Mouse (Mus musculus): Measurements from ENCODE around the gene Dydc1. TPM values are rescaled to one million over a fixed set of nuclear protein-coding genes. Genes with fewer than 3 reads are reported as not detected.
"Not testable (repeated sequence)": the region's sequence is repeated elsewhere in the genome, so short reads cannot be mapped to it uniquely, and the experiment has no call there.

Dydc1 gene
- polyA plus RNA-seq, 1 experiment from 2014 or later: not detected

DNA sequence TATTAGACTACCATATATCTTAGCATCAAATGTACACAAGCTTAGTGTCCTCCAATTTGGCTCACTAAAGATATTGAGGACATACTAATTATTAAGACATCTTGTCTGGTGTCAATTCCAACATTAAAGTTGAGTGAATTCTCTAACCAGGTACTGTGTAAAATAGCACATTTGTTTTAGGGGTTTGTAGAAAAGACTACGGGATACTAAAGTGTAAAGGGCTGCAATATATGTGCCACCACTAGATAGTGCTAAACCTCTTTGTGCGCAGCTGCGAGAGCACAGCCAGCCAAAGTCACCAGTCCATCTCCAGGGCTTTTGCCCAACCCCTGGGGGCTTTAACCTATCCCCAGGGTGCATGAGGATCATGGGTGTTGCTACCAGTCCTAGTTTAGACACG lies 19.5 kb upstream of the Dydc1 start:
- not testable (repeated sequence) for ATAC-seq (ENCODE audit: extremely low read depth, insufficient number of reproducible peaks, low FRiP score, low TSS enrichment); H3K4me3 ChIP-seq; H3K4me1 ChIP-seq; H3K36me3 ChIP-seq; H3K4me2 ChIP-seq; H3K27ac ChIP-seq (replicated peaks); H3K27me3 ChIP-seq (replicated peaks); H3K9ac ChIP-seq; H3K9me3 ChIP-seq
- 48% methylated on average over 3 of the region's 4 CpGs for WGBS

DNA sequence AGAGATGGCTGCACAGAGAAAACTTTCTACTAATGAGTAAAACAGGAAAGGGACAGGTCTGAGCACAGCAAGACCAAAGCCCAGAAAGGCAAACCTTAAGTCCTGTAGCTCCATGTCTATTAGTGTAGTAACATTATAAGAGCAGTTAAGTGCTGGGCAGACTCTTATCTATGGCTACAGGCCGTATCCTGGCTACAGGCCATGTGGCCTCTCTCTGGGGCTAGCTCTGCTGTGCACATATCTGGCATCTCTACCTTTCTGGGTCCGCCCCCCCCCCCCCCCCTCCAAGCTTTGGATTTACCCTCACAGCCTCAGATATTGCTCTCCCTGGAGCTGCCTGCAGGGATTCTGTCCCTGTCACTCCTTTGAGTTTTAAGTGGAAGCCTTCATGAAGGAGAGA lies 7.5 kb upstream of the Dydc1 start:
- no peak; the same call in 1 of the 2 replicates for ATAC-seq (ENCODE audit: extremely low read depth, insufficient number of reproducible peaks, low FRiP score, low TSS enrichment)
- 0% methylated on average over 2 of the region's 2 CpGs for WGBS
- H3K27ac ChIP-seq (replicated peaks): 0 out of 2 replicates have a peak overlapping the region, but pooled peaks have one; percentile 39
- H3K36me3 ChIP-seq: no peaks in the 10 kb centered on the region
- no peaks in the 10 kb centered on the region for H3K27me3 ChIP-seq (replicated peaks)
- no peak overlapping the region for H3K4me3 ChIP-seq
- H3K9me3 ChIP-seq: no peaks in the 10 kb centered on the region
- peaks cover 13% of the 10 kb centered on the region for H3K4me1 ChIP-seq
- no peak overlapping the region for H3K9ac ChIP-seq
- H3K4me2 ChIP-seq: no peak overlapping the region

DNA sequence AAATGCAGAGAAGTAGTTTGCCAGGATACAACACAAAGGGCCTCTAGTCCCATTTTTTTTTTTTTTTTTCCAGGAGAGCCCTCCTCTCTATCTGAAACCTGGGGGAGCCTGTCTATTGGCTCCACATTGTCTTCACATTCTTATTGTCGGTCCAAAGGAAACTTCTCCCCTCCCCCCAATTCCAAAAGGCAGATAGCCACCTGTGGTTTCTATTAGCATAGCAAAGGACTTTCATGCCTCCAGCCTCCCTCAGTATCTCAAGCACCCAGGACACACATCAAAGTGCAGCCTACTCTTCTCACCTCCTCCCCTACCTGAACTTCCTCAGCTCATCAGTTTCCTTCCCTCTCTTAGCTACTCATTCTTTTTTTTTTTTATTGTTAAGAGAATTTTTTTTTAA lies 6.3 kb upstream of the Dydc1 start:
- H3K27me3 ChIP-seq (replicated peaks): 0 out of 2 replicates have a peak, but pooled peaks cover under 1% of the 10 kb centered on the region
- no peak for ATAC-seq (ENCODE audit: extremely low read depth, insufficient number of reproducible peaks, low FRiP score, low TSS enrichment)
- no peaks in the 10 kb centered on the region for H3K36me3 ChIP-seq
- H3K4me3 ChIP-seq: no peak overlapping the region
- no peak overlapping the region for H3K9ac ChIP-seq
- H3K4me2 ChIP-seq: no peak overlapping the region
- no peaks in the 10 kb centered on the region for H3K9me3 ChIP-seq
- H3K27ac ChIP-seq (replicated peaks): no peak overlapping the region
- 16% methylated on average over 1 of the region's 1 CpGs for WGBS
- peaks cover 13% of the 10 kb centered on the region for H3K4me1 ChIP-seq

DNA sequence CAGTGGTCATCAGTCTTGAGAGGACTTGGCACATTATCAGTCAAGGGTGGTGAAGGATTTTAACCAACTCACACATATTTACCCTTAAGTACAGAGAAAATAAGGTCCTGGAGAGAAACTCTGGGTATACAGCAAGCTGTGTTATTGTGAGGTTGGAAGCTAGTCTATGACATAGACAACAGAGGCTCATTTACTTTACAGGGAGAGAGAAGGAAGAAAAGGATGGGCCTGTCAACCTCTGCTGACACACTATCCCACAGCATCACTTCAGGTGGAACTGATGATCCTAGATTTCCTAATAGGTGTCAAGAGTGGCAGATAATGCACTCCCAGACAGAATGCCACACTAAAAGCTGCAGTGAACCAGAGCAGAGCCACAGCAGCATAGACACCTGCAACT lies 3.6 kb upstream of the Dydc1 start, which contains the start of gene Dydc2:
Gene Dydc2 (minus strand): TSS at position 101 of the 400 bp plus-strand sequence.
- H3K4me2 ChIP-seq: no peak within 1 kb of the TSS
- ATAC-seq (ENCODE audit: extremely low read depth, insufficient number of reproducible peaks, low FRiP score, low TSS enrichment): no peak
- 0 out of 2 replicates have a peak, but pooled peaks cover 7% of the 10 kb centered on the region for H3K27me3 ChIP-seq (replicated peaks)
- H3K4me3 ChIP-seq: no peak within 1 kb of the TSS
- no peak within 1 kb of the TSS for H3K9ac ChIP-seq
- H3K36me3 ChIP-seq: no peaks in the 10 kb centered on the region
- H3K27ac ChIP-seq (replicated peaks): no peak within 1 kb of the TSS
- peaks cover 20% of the 10 kb centered on the region for H3K4me1 ChIP-seq
- no peaks in the 10 kb centered on the region for H3K9me3 ChIP-seq

DNA sequence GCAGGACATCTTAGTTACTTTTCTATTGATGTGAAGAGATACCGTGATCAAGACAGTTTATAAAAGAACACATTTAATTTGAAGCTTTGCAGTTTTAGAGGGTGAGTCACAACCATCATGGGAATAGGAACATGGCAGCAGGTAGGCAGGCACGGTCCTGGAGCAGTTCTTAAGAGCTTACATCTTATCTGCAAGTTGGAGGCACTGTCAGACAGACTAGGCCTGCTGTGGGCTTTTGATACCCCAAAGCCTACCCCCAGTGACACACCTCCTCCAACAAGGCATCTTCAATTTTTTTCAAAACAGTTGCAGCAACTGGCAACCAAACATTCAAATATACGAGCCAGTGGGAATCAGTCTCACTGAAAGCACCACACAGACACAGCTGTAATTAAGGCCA lies 2.4 kb upstream of the Dydc1 start:
- WGBS: 61% methylated on average over 3 of the region's 3 CpGs
- Histone ChIP-seq H3K27me3 (replicated peaks) (0 out of 2 replicates have a peak, but pooled peaks cover 7% of the 10 kb centered on the region), H3K27ac (replicated peaks) (no peak overlapping the region), H3K36me3 (no peaks in the 10 kb centered on the region), H3K4me3 (no peak overlapping the region), H3K9me3 (no peaks in the 10 kb centered on the region), H3K9ac (no peak overlapping the region), H3K4me1 (peaks cover 12% of the 10 kb centered on the region), H3K4me2 (no peak overlapping the region)
- ATAC-seq (ENCODE audit: extremely low read depth, insufficient number of reproducible peaks, low FRiP score, low TSS enrichment): no peak

DNA sequence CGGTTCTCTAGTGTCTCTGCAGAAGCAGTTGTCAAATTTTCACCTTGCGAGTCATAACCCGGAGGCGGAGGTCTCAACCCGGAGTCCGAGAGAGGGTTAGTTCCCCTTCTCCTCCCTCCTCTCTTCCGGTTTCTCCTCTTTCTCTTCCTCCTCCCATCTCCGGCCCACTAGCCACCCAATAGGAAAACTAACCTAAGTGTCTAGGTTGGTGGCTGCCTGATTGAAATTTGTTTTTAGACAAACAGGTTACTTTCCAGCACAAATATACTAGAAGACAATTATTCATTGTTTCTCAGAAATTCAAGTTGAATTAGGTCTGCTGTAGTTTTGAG lies 199 bp downstream of the Dydc1 start:
- H3K9ac ChIP-seq: peak overlapping the region; percentile 37
- no peak overlapping the region for H3K27ac ChIP-seq (replicated peaks)
- 0 out of 2 replicates have a peak, but pooled peaks cover 7% of the 10 kb centered on the region for H3K27me3 ChIP-seq (replicated peaks)
- peaks cover 6% of the 10 kb centered on the region for H3K4me1 ChIP-seq
- 4% methylated on average over 8 of the region's 8 CpGs for WGBS
- H3K4me2 ChIP-seq: peak overlapping the region; percentile 80
- ATAC-seq (ENCODE audit: extremely low read depth, insufficient number of reproducible peaks, low FRiP score, low TSS enrichment): no peak
- no peaks in the 10 kb centered on the region for H3K9me3 ChIP-seq
- peak overlapping the region; percentile 51 for H3K4me3 ChIP-seq
- H3K36me3 ChIP-seq: no peaks in the 10 kb centered on the region

DNA sequence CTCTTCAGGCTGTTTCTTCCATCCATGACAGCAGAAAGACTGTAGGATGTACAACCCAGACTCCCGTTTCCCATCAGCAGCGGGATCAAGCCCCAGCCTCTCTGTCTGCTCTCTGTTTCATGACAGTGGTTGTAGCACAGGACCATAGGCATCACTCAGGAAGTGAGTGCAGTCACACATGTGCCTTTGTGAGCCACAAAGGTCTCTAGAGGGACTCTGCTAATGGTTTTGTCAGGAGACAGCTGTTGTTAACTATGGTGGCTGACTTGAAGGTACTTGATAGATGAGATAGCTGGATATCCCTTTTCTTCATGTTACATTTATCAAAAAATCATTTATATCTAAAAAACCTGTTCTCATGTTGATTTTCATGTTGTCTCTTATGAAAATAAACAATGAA lies 9.7 kb downstream of the Dydc1 start:
- no peaks in the 10 kb centered on the region for H3K9me3 ChIP-seq
- H3K9ac ChIP-seq: no peak overlapping the region
- ATAC-seq (ENCODE audit: extremely low read depth, insufficient number of reproducible peaks, low FRiP score, low TSS enrichment): no peak
- 81% methylated on average over 2 of the region's 2 CpGs for WGBS
- no peak overlapping the region for H3K27ac ChIP-seq (replicated peaks)
- no peaks in the 10 kb centered on the region for H3K27me3 ChIP-seq (replicated peaks)
- peaks cover 10% of the 10 kb centered on the region for H3K4me1 ChIP-seq
- H3K4me2 ChIP-seq: no peak overlapping the region
- H3K4me3 ChIP-seq: no peak overlapping the region
- H3K36me3 ChIP-seq: no peaks in the 10 kb centered on the region

DNA sequence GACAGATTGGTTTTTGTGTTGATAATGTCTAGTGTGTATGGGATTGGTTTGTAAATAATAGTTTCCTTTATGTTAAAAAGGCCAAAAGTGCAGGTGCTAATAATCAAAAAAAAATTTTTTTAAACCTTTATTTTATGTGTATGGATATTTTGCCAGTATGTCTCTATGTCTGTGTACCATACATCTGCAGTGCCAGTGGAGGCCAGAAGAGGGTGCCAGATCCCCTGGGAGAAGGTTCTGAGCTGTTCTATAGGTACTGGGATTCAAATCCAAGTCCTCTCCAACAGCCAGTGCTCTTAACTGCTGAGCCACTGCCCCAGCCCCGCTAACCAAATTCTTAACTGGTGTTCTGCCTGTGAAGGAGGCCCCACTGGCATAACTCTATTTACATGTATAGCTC lies 14.8 kb downstream of the Dydc1 start:
- Histone ChIP-seq H3K27ac (replicated peaks) (no peak overlapping the region), H3K36me3 (no peaks in the 10 kb centered on the region), H3K27me3 (replicated peaks) (no peaks in the 10 kb centered on the region), H3K4me2 (no peak overlapping the region), H3K9me3 (no peaks in the 10 kb centered on the region), H3K4me3 (no peak overlapping the region), H3K9ac (no peak overlapping the region), H3K4me1 (no peaks in the 10 kb centered on the region)
- 76% methylated on average over 1 of the region's 1 CpGs for WGBS
- ATAC-seq (ENCODE audit: extremely low read depth, insufficient number of reproducible peaks, low FRiP score, low TSS enrichment): no peak

DNA sequence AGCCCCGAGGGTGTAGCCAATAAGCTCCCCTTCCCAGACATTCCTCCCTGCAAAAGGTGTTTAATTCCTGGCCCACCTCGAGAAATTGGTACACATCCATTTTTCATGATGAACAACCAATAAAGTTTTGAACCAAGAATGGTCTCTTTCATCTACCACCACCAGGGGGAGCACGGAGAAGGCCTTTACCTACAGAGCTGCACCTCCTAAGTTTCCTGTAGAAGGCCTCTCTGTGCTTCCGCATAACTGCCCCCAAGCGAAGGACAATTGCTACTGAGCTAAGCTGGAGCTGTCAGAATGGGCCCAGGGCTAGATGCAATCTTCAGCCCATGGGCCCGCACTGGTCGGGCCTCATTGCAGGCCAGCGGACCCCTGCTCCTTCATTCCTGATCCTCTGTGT lies 18.1 kb downstream of the Dydc1 start:
- Histone ChIP-seq H3K4me2 (no peak overlapping the region), H3K27me3 (replicated peaks) (no peaks in the 10 kb centered on the region), H3K9me3 (no peaks in the 10 kb centered on the region), H3K4me3 (no peak overlapping the region), H3K9ac (no peak overlapping the region), H3K27ac (replicated peaks) (no peak overlapping the region), H3K4me1 (no peaks in the 10 kb centered on the region), H3K36me3 (no peaks in the 10 kb centered on the region)
- ATAC-seq (ENCODE audit: extremely low read depth, insufficient number of reproducible peaks, low FRiP score, low TSS enrichment): no peak
- 41% methylated on average over 8 of the region's 8 CpGs for WGBS

DNA sequence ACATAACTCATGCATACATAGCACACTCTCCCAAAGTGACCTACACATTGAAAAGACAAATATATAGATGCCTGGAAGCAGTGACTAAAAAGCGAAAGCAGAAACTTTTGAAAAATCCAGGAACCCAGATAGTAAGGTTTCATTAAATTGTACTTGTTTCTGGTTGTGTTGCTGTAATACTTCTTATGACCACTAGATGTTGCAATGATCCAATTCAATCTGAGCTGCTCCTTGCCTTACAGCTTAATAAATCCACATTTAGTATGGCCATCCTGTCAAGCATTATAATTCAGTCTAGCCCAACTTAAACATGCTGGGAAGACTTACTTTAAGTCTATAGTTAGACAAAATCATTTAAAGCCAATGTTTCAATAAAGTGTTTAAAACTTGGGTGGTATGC lies 21.4 kb downstream of the Dydc1 start:
- Histone ChIP-seq H3K27ac (replicated peaks) (no peak overlapping the region), H3K27me3 (replicated peaks) (no peaks in the 10 kb centered on the region), H3K4me1 (no peaks in the 10 kb centered on the region), H3K9ac (no peak overlapping the region), H3K9me3 (no peaks in the 10 kb centered on the region), H3K4me2 (no peak overlapping the region), H3K36me3 (no peaks in the 10 kb centered on the region), H3K4me3 (no peak overlapping the region)
- 29% methylated on average over 1 of the region's 1 CpGs for WGBS
- ATAC-seq (ENCODE audit: extremely low read depth, insufficient number of reproducible peaks, low FRiP score, low TSS enrichment): no peak

DNA sequence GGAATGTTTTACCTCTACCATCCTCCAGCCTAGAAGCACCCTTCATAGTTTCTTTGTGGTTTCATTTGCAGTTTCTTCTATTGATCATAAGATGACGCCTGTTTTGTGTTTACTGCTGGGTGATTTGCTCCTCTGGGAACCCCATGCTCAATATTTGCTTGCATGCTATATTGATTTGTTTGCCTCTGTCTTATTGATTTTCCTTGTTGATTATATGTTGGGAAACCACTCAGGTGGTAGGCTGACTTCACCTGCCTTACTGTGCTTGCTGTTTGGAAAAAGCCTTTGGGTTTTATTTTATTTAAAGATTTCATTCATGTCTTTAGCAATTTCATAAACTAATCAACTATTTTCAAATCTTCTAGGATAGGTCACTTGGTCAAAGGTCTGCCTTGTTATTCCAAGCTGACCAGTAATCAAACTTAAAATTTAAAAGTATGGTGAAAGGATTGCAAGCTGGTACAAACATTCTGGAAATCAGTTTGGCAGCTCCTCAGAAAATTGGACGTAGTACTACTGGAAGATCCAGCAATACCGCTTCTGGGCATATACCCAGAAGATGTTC lies 23.7 kb downstream of the Dydc1 start:
- no peak for ATAC-seq (ENCODE audit: extremely low read depth, insufficient number of reproducible peaks, low FRiP score, low TSS enrichment)
- Histone ChIP-seq H3K36me3 (no peaks in the 10 kb centered on the region), H3K9ac (no peak overlapping the region), H3K4me1 (no peaks in the 10 kb centered on the region), H3K4me3 (no peak overlapping the region), H3K9me3 (no peaks in the 10 kb centered on the region), H3K4me2 (no peak overlapping the region), H3K27ac (replicated peaks) (no peak overlapping the region), H3K27me3 (replicated peaks) (no peaks in the 10 kb centered on the region)
- 82% methylated on average over 3 of the region's 3 CpGs for WGBS

DNA sequence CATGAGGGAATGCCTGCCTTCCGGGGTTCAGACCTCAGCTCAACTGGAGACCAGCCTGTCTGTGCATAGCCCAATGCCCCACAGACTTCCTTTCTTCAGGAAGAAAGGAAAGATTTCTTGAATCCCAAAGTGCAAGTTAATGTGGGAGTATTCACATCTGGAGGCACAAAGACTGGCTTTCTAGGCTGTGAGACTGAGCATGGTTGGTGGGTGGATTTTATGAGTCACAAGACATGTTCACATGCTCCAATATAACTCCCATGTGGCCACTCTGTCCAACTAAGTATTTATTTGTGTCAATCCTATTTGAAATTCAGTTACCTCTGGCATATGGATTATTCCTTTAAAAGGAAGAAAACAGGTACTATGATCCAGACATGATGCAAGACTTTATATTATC lies 26.0 kb downstream of the Dydc1 start:
- Histone ChIP-seq H3K9ac (no peak overlapping the region), H3K4me3 (no peak overlapping the region), H3K27me3 (replicated peaks) (no peaks in the 10 kb centered on the region), H3K4me2 (no peak overlapping the region), H3K36me3 (no peaks in the 10 kb centered on the region), H3K9me3 (no peaks in the 10 kb centered on the region), H3K27ac (replicated peaks) (no peak overlapping the region), H3K4me1 (no peaks in the 10 kb centered on the region)
- WGBS: 82% methylated on average over 1 of the region's 1 CpGs
- ATAC-seq (ENCODE audit: extremely low read depth, insufficient number of reproducible peaks, low FRiP score, low TSS enrichment): no peak
